Mouse (Mus musculus) forebrain, embryonic 14.5 days (tissue): Measurements from ENCODE around the gene Hoxa7. TPM values are rescaled to one million over a fixed set of nuclear protein-coding genes. Genes with fewer than 3 reads are reported as not detected.
A peak's percentile ranks its signal among the peaks of the same experiment; 100 is the strongest.

ENCODE experiments used
- ATAC-seq: fragments of 200-750 bp; cut with Nextera tagmentation; 2 replicates; pipeline ENCODE4 v1.8.0; 2017; ENCODE audit warnings: mild to moderate bottlenecking, moderate library complexity
- DNase-seq: peaks from one replicate; pipeline ENCODE4 v3.0.0-alpha.2; 2015; ENCODE audit warnings: low spot score
- H3K27ac ChIP-seq: fragments of 300-500 bp; sonication (generic); 2 replicates; pipeline ENCODE4 v1.5.1; 2014; ENCODE audit warnings: low read depth, mild to moderate bottlenecking, control low read depth, low read length, moderate library complexity
- H3K27me3 ChIP-seq: fragments of 300-500 bp; sonication (generic); replicated peaks from 2 replicates; pipeline ENCODE4 v1.6.1; 2014; ENCODE audit warnings: low read length, control low read depth, mixed read lengths; ENCODE audit not compliant: control insufficient read depth, insufficient read depth
- H3K36me3 ChIP-seq: fragments of 300-500 bp; sonication (generic); 2 replicates; pipeline ENCODE4 v1.6.1; 2014; ENCODE audit warnings: low read length, control low read depth; ENCODE audit not compliant: control insufficient read depth, insufficient read depth
- H3K4me1 ChIP-seq: fragments of 300-500 bp; sonication (generic); 2 replicates; pipeline ENCODE4 v1.6.1; 2014; ENCODE audit warnings: antibody characterized with exemption, low read length, control low read depth; ENCODE audit not compliant: control insufficient read depth, insufficient read depth
- H3K4me2 ChIP-seq: fragments of 300-500 bp; sonication (generic); 2 replicates; pipeline ENCODE4 v1.6.1; 2014; ENCODE audit warnings: mild to moderate bottlenecking, control low read depth, low read length
- H3K4me3 ChIP-seq: fragments of 300-500 bp; sonication (generic); 2 replicates; pipeline ENCODE4 v1.5.1; 2014; ENCODE audit warnings: low read depth, low read length, control low read depth
- H3K9ac ChIP-seq: fragments of 300-500 bp; sonication (generic); 2 replicates; pipeline ENCODE4 v1.6.1; 2014; ENCODE audit warnings: mild to moderate bottlenecking, low read length, control low read depth, moderate library complexity
- H3K9me3 ChIP-seq: fragments of 300-500 bp; sonication (generic); replicated peaks from 2 replicates; pipeline ENCODE4 v1.6.1; 2016; ENCODE audit warnings: low read length, control low read depth, mixed read lengths; ENCODE audit not compliant: control insufficient read depth
- WGBS: fragments of 180-500 bp; shearing (Covaris S2); extraction: QIAGEN DNeasy Blood & Tissue Kit; methylation state at CpG from one replicate; pipeline ENCODE4 v1.1.7; 2014; 5-methylcytosine and 5-hydroxymethylcytosine counted together
- microRNA counts: library from miRNA; unstranded; fragments of <30 nt; microRNA quantifications from one replicate; lab custom pipeline; 2016
- microRNA-seq: library from miRNA; unstranded; fragments of <30 nt; microRNA quantifications from one replicate; pipeline ENCODE4, GENCODE M21; 2016
- polyA plus RNA-seq: library from polyadenylated mRNA; unstranded; fragments of >200 nt; fragmentation: Nextera tagmentation; extraction: Ambion mirVana; gene quantifications from 2 replicates; pipeline ENCODE4 v1.2.1, GENCODE M21; 2014

The Hoxa7 gene
- polyA plus RNA-seq, 1 experiment from 2014 or later = not detected

- Histone ChIP-seq H3K4me3 (no peak overlapping the region), H3K36me3 (no peaks in the 10 kb centered on the region), H3K4me1 (no peaks in the 10 kb centered on the region), H3K4me2 (no peak overlapping the region), H3K9ac (no peak overlapping the region), H3K27ac (no peak overlapping the region), H3K27me3 (peaks cover 95% of the 10 kb centered on the region), H3K9me3 (no peaks in the 10 kb centered on the region)
- WGBS = 3% methylated on average over 4 of the region's 4 CpGs
- ATAC-seq (no peak), DNase-seq (no peak)
Measured at GRCm38 (mm10) chr6:52166431-52167077, 55.1 kb downstream of the Hoxa7 start.

GRCm38 (mm10) chr6:52165441-52166370 is 55.9 kb downstream of the Hoxa7 start:
- H3K9me3 ChIP-seq = no peaks in the 10 kb centered on the region
- no peak overlapping the region for H3K27ac ChIP-seq
- H3K27me3 ChIP-seq = peaks cover 92% of the 10 kb centered on the region
- no peak overlapping the region for H3K4me3 ChIP-seq
- under 1% methylated on average over 28 of the region's 28 CpGs for WGBS
- H3K4me1 ChIP-seq = no peaks in the 10 kb centered on the region
- no peaks in the 10 kb centered on the region for H3K36me3 ChIP-seq
- ATAC-seq = no peak
- no peak overlapping the region for H3K9ac ChIP-seq
- no peak for DNase-seq
- H3K4me2 ChIP-seq = no peak overlapping the region

GRCm38 (mm10) chr6:52164626-52165440 is 56.8 kb downstream of the Hoxa7 start, which contains the start of gene Hoxa2:
Hoxa2 (minus strand) TSS chr6:52164831.
- Histone ChIP-seq H3K4me1 (no peaks in the 10 kb centered on the region), H3K9ac (no peak within 1 kb of the TSS), H3K4me3 (no peak within 1 kb of the TSS), H3K36me3 (no peaks in the 10 kb centered on the region), H3K4me2 (no peak within 1 kb of the TSS), H3K27me3 (peaks cover 92% of the 10 kb centered on the region), H3K27ac (no peak within 1 kb of the TSS), H3K9me3 (no peaks in the 10 kb centered on the region)
- DNase-seq (no peak), ATAC-seq (no peak)
- WGBS = under 1% methylated on average over 25 of the region's 25 CpGs

MicroRNA genes within 50 kb of the gene (microRNA counts, 519-probe panel; counts per million panel counts)
- not detected for microRNA mmu-miR-196b (lab: Ali Mortazavi, UCI)

Small RNAs within 50 kb of the gene (microRNA-seq; reads per million reads assigned to microRNA genes)
- 32.3 reads per million, percentile 43 among the genes with 10 or more reads in this experiment for gene Mir196b

Other genes starting within 250 kb of the Hoxa7 start
- gene Skap2, start 209.3 kb downstream of the Hoxa7 start, polyA plus RNA-seq = 5.7 and 7.3 TPM in 2 replicates
- gene Hoxa1, start 63.5 kb downstream of the Hoxa7 start, polyA plus RNA-seq = not detected in 2 replicates
- not detected in 2 replicates for gene Hoxa2, start 57.0 kb downstream of the Hoxa7 start, polyA plus RNA-seq
- not detected in 2 replicates for gene 5730596B20Rik, start 44.4 kb downstream of the Hoxa7 start, polyA plus RNA-seq
- not detected in 2 replicates for gene Hoxa4, start 30.1 kb downstream of the Hoxa7 start, polyA plus RNA-seq
- 0.26 TPM in 1 of 2 replicates, not detected in the other for gene Hoxa5, start 17.3 kb downstream of the Hoxa7 start, polyA plus RNA-seq
- not detected in 2 replicates for gene Hoxa6, start 13.1 kb downstream of the Hoxa7 start, polyA plus RNA-seq
- not detected in 2 replicates for gene Hoxa3, start 8.5 kb downstream of the Hoxa7 start, polyA plus RNA-seq
- gene Gm28308, start 8.5 kb downstream of the Hoxa7 start, polyA plus RNA-seq = not detected in 2 replicates
- gene Hoxa9, start 9.2 kb upstream of the Hoxa7 start, polyA plus RNA-seq = not detected in 2 replicates
- not detected in 2 replicates for gene Hoxa10, start 19.0 kb upstream of the Hoxa7 start, polyA plus RNA-seq
- not detected in 2 replicates for gene Hoxa11, start 24.0 kb upstream of the Hoxa7 start, polyA plus RNA-seq
- not detected in 2 replicates for gene Hoxa13, start 39.0 kb upstream of the Hoxa7 start, polyA plus RNA-seq
- gene Evx1, start 91.6 kb upstream of the Hoxa7 start, polyA plus RNA-seq = not detected in 2 replicates